9 mouse cellular contexts compared by ENCODE assay signal in genomic region chr16:27140037-27140436, GRCm38 (mm10).
DNase-seq lines count a peak whose midpoint lies in the region; ATAC-seq and TF ChIP-seq lines count a peak whose summit lies in the region.
"Had no signal": no experiment of that assay in that cellular context is flagged by ENCODE, and none has a peak within 500 bp of the region (broad histone marks: within the 10 kb centered on the region; RNA-seq: fewer than 3 reads in every experiment).

No protein-coding gene starts in this region.

- peak; percentile 3 to 29 for DNase-seq in heart, adult 2 months
- peak; percentile 11 for DNase-seq in Muller cell, postnatal 12 days (ENCODE audit: inconsistent ontology term)
- peak; percentile 22 to 65 for DNase-seq in cerebellum, postnatal 36 days
- DNase-seq in heart, postnatal 14 days: peak; percentile 24 to 69
- DNase-seq in left cerebral cortex, adult 18-20 months (ENCODE audit: low spot score in 2 of 2): peak; percentile 48 to 78
- peak; percentile 41 for DNase-seq in stomach, postnatal 0 days (ENCODE audit: low spot score)

- no peak for TF ChIP-seq EP300 in heart, adult 2 months (IDR thresholded peaks at IDR 0.05; ENCODE audit: insufficient read depth, low read depth, low read length)
- no peak for TF ChIP-seq EP300 in stomach, postnatal 0 days (optimal IDR thresholded peaks at IDR 0.05)

- H3K4me1 ChIP-seq in heart, adult 2 months (ENCODE audit: control insufficient read depth, insufficient read depth, low read length): no peaks in the 10 kb centered on the region
- H3K4me1 ChIP-seq in heart, embryonic 12.5 days (replicated peaks): no peaks in the 10 kb centered on the region
- H3K4me1 ChIP-seq in midbrain, embryonic 13.5 days (replicated peaks): no peaks in the 10 kb centered on the region
- no peaks in the 10 kb centered on the region for H3K4me1 ChIP-seq in stomach, postnatal 0 days (replicated peaks; ENCODE audit: control insufficient read depth, insufficient read depth)
- H3K4me1 ChIP-seq: stomach, embryonic 15.5 days had no signal

- no peak overlapping the region for H3K9ac ChIP-seq in heart, adult 2 months (ENCODE audit: low read depth, low read length)
- no peak overlapping the region for H3K9ac ChIP-seq in heart, embryonic 12.5 days
- no peak overlapping the region for H3K9ac ChIP-seq in midbrain, embryonic 13.5 days (replicated peaks)
- no peak overlapping the region for H3K9ac ChIP-seq in stomach, postnatal 0 days (ENCODE audit: low read length)
- H3K9ac ChIP-seq: stomach, embryonic 15.5 days had no signal

- no peaks in the 10 kb centered on the region for H3K9me3 ChIP-seq in heart, embryonic 12.5 days (replicated peaks)
- no peaks in the 10 kb centered on the region for H3K9me3 ChIP-seq in midbrain, embryonic 13.5 days
- no peaks in the 10 kb centered on the region for H3K9me3 ChIP-seq in stomach, postnatal 0 days (ENCODE audit: control insufficient read depth, low read length)
- H3K9me3 ChIP-seq: stomach, embryonic 15.5 days had no signal

- H3K4me2 ChIP-seq in heart, embryonic 12.5 days: no peak overlapping the region
- H3K4me2 ChIP-seq in midbrain, embryonic 13.5 days (replicated peaks): no peak overlapping the region
- no peak overlapping the region for H3K4me2 ChIP-seq in stomach, postnatal 0 days (replicated peaks; ENCODE audit: low read depth)
- H3K4me2 ChIP-seq: stomach, embryonic 15.5 days had no signal

- no peak for ATAC-seq in heart, embryonic 12.5 days (ENCODE audit: insufficient number of reproducible peaks, low FRiP score)
- ATAC-seq in midbrain, embryonic 13.5 days: peak; percentile 27; the same call in 1 of the 2 replicates
- no peak for ATAC-seq in stomach, postnatal 0 days (ENCODE audit: low FRiP score, low TSS enrichment)

- peak; percentile 95 for TF ChIP-seq CTCF in heart, adult 2 months (IDR thresholded peaks at IDR 0.05)
- peak; percentile 88 for TF ChIP-seq CTCF in stomach, postnatal 0 days (IDR thresholded peaks at IDR 0.05; ENCODE audit: low read depth)

- H3K79me2 ChIP-seq in heart, adult 2 months (replicated peaks; ENCODE audit: control insufficient read depth, insufficient read depth, low read length): no peaks in the 10 kb centered on the region

- no peak for TF ChIP-seq POLR2A in heart, adult 2 months (IDR thresholded peaks at IDR 0.05; ENCODE audit: insufficient read depth, low read depth, low read length)

- H3K36me3 ChIP-seq in heart, adult 2 months (ENCODE audit: control insufficient read depth, insufficient read depth, low read length): no peaks in the 10 kb centered on the region
- H3K36me3 ChIP-seq in heart, embryonic 12.5 days: no peaks in the 10 kb centered on the region
- no peaks in the 10 kb centered on the region for H3K36me3 ChIP-seq in midbrain, embryonic 13.5 days
- H3K36me3 ChIP-seq in stomach, postnatal 0 days (ENCODE audit: control insufficient read depth, insufficient read depth, low read length): no peaks in the 10 kb centered on the region
- H3K36me3 ChIP-seq: stomach, embryonic 15.5 days had no signal

- intact Hi-C loops in heart, adult 2 months (cut with DNase I): loop anchor here (1.0 to 5.0 kb wide), 2 partner anchors 317 to 908 kb away; no protein-coding TSS in a partner anchor
- intact Hi-C loops in heart, postnatal 14 days (cut with DNase I): loop anchor here (2.0 to 10.0 kb wide), 3 partner anchors 238 to 1175 kb away; no protein-coding TSS in a partner anchor

- 6% methylated on average over 3 of the region's 3 CpGs for WGBS in heart, adult 2 months
- WGBS in heart, embryonic 12.5 days: 15% methylated on average over 3 of the region's 3 CpGs
- WGBS in midbrain, embryonic 13.5 days: 13% methylated on average over 3 of the region's 3 CpGs
- 8% methylated on average over 3 of the region's 3 CpGs for WGBS in stomach, postnatal 0 days

- H3K27me3 ChIP-seq in heart, adult 2 months (ENCODE audit: control insufficient read depth, insufficient read depth, low read length): no peaks in the 10 kb centered on the region
- H3K27me3 ChIP-seq in heart, embryonic 12.5 days (replicated peaks): no peaks in the 10 kb centered on the region
- H3K27me3 ChIP-seq in midbrain, embryonic 13.5 days: no peaks in the 10 kb centered on the region
- no peaks in the 10 kb centered on the region for H3K27me3 ChIP-seq in stomach, postnatal 0 days (ENCODE audit: control insufficient read depth, insufficient read depth, low read length)
- H3K27me3 ChIP-seq: stomach, embryonic 15.5 days had no signal

- H3K27ac ChIP-seq in heart, adult 2 months: no peak overlapping the region
- H3K27ac ChIP-seq in heart, embryonic 12.5 days (ENCODE audit: poor library complexity, severe bottlenecking): no peak overlapping the region
- no peak overlapping the region for H3K27ac ChIP-seq in midbrain, embryonic 13.5 days
- no peak overlapping the region for H3K27ac ChIP-seq in stomach, postnatal 0 days (replicated peaks)
- H3K27ac ChIP-seq: stomach, embryonic 15.5 days had no signal

- H3K4me3 ChIP-seq in heart, adult 2 months: no peak overlapping the region
- H3K4me3 ChIP-seq in heart, embryonic 12.5 days: no peak overlapping the region
- H3K4me3 ChIP-seq in midbrain, embryonic 13.5 days (replicated peaks): no peak overlapping the region
- no peak overlapping the region for H3K4me3 ChIP-seq in stomach, postnatal 0 days (ENCODE audit: low read depth, low read length)
- H3K4me3 ChIP-seq: stomach, embryonic 15.5 days had no signal

Comparison
In these comparisons a context has a peak if more than half of its experiments do, and no peak if none do; other contexts are left out.
1. DNase-seq: peak in every context shown above with its lines; median percentile 63 in left cerebral cortex, adult 18-20 months; 46 in heart, postnatal 14 days; 44 in cerebellum, postnatal 36 days; 41 in stomach, postnatal 0 days; 16 in heart, adult 2 months; 11 in Muller cell, postnatal 12 days.